Comparison of ENCODE assay signal across 22 mouse cellular contexts in genomic region chr15:98293651-98294050, GRCm38 (mm10). TPM values are rescaled to one million over a fixed set of nuclear protein-coding genes. Genes with fewer than 3 reads are reported as not detected.
DNase-seq lines count a peak whose midpoint lies in the region; TF ChIP-seq lines count a peak whose summit lies in the region.
"Had no signal": no experiment of that assay in that cellular context is flagged by ENCODE, and none has a peak within 500 bp of the region (broad histone marks: within the 10 kb centered on the region; RNA-seq: fewer than 3 reads in every experiment).

No protein-coding gene starts in this region.

- WGBS in lung, adult 2 months = 67% methylated on average over 8 of the region's 8 CpGs

- no peak for TF ChIP-seq CTCF in lung, adult 2 months (IDR thresholded peaks at IDR 0.05; ENCODE audit: insufficient read depth, low read length)

- H3K4me3 ChIP-seq in lung, adult 2 months (replicated peaks; ENCODE audit: extremely low read depth, low read depth, low read length) = no peak overlapping the region

- TF ChIP-seq POLR2A in lung, adult 2 months (IDR thresholded peaks at IDR 0.05; ENCODE audit: borderline replicate concordance, extremely low read depth, low read depth, low read length) = no peak

- H3K4me1 ChIP-seq in lung, adult 2 months (ENCODE audit: control insufficient read depth, insufficient read depth, low read length) = peaks cover 9% of the 10 kb centered on the region; the same call in 1 of the 2 replicates

- peak; percentile 25 to 55 for DNase-seq in lung, adult 18-20 months
- no peak for DNase-seq in lung, adult 2 months
- peak; percentile 63 for DNase-seq in lung, postnatal 25 days (ENCODE audit: low spot score)
- DNase-seq in lung, postnatal 4 days = no peak
- DNase-seq in lung, postnatal 36 days = peak; percentile 64
- DNase-seq in lung, postnatal 10 days = no peak
- DNase-seq: adrenal gland, adult 2 months; adrenal gland, adult 8-10 months; adrenal gland, postnatal 10 days; adrenal gland, postnatal 14 days; adrenal gland, postnatal 25 days; adrenal gland, postnatal 36 days; B cell, adult 2 months; cerebellum, adult 11 months; cerebellum, adult 11-12 months; cerebellum, adult 18-20 months had no signal

RNA-seq across cellular contexts. Expression of gene Zfp641, which starts 2.3 kb away (rescaled TPM):
- polyA plus RNA-seq in lung, adult 2 months (2012; rRNA removed) = 7.7 and 9.6 TPM in 2 replicates
- polyA plus RNA-seq: activated CD4-positive, CD25-positive, alpha-beta regulatory T cell, adult 4 months; C2C12; CD4-positive, CD25-positive, alpha-beta regulatory T cell, adult 4 months; G1E had no signal

RNA-seq across cellular contexts. Expression of gene Olfr285, which starts 23.5 kb away (rescaled TPM):
- polyA plus RNA-seq in lung, adult 2 months (2012; rRNA removed) = not detected in 2 replicates
- polyA plus RNA-seq: activated CD4-positive, CD25-positive, alpha-beta regulatory T cell, adult 4 months; adrenal gland, adult 2 months; brain, embryonic 14.5 days; C2C12; CD4-positive, CD25-positive, alpha-beta regulatory T cell, adult 4 months; G1E; Patski had no signal

RNA-seq across cellular contexts. Expression of gene H1fnt, which starts 36.6 kb away (rescaled TPM):
- not detected in 2 replicates for polyA plus RNA-seq in lung, adult 2 months (2012; rRNA removed)
- polyA plus RNA-seq: activated CD4-positive, CD25-positive, alpha-beta regulatory T cell, adult 4 months; adrenal gland, adult 2 months; brain, embryonic 14.5 days; C2C12; CD4-positive, CD25-positive, alpha-beta regulatory T cell, adult 4 months; G1E; Patski had no signal

RNA-seq across cellular contexts. Expression of gene Olfr284, which starts 47.1 kb away (rescaled TPM):
- not detected in 2 replicates for polyA plus RNA-seq in lung, adult 2 months (2012; rRNA removed)
- polyA plus RNA-seq: activated CD4-positive, CD25-positive, alpha-beta regulatory T cell, adult 4 months; adrenal gland, adult 2 months; brain, embryonic 14.5 days; C2C12; CD4-positive, CD25-positive, alpha-beta regulatory T cell, adult 4 months; G1E; Patski had no signal

RNA-seq across cellular contexts. Expression of gene Olfr286, which starts 59.4 kb away (rescaled TPM):
- not detected in 2 replicates for polyA plus RNA-seq in lung, adult 2 months (2012; rRNA removed)
- polyA plus RNA-seq: activated CD4-positive, CD25-positive, alpha-beta regulatory T cell, adult 4 months; adrenal gland, adult 2 months; brain, embryonic 14.5 days; C2C12; G1E; Patski had no signal

Comparison
In these comparisons a context has a peak if more than half of its experiments do, and no peak if none do; other contexts are left out.
1. DNase-seq: peak in lung, adult 18-20 months (2 of 2), lung, postnatal 25 days (single experiment) and lung, postnatal 36 days (single experiment); none in lung, adult 2 months (single experiment), lung, postnatal 4 days (0 of 2) and lung, postnatal 10 days (single experiment).